Mouse (Mus musculus): ENCODE data around the gene Trip10. TPM values are rescaled to one million over a fixed set of nuclear protein-coding genes. Genes with fewer than 3 reads are reported as not detected.

The Trip10 gene
- total and polyA plus RNA-seq, 3 experiments: 10.9 to 20.8 TPM; not detected in 1

DNA sequence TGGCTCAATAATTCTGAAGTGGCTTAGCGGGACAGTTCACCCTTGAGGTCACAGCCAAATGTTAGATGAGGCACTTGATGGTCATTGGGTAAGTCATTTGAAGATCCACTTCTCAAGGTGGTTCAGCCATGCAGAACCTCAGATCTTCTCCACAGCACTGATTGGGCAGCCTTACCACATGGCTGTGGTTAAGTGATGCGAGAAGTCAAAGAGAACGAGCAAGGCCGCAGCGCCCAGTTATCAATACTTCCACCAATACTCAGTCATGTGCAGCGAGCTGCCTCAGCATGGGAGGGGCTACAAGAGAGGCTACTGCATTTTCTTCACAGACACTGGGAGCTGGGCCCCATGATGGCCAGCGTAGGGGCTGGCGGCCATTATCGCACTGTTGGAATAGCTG, 43.7 kb downstream of the Trip10 start:
- no peak overlapping the region for H3K9ac ChIP-seq (ENCODE audit: control insufficient read depth, low read depth, low read length, poor library complexity, severe bottlenecking)
- H3K36me3 ChIP-seq (ENCODE audit: control insufficient read depth in 1 of 2, insufficient read depth in 2 of 2, low read length in 2 of 2): peaks cover 13 to 18% of the 10 kb centered on the region in 2 experiments
- no peaks in the 10 kb centered on the region for H3K9me3 ChIP-seq (replicated peaks; ENCODE audit: insufficient read depth, low read length)
- no peak overlapping the region for H3K27ac ChIP-seq (ENCODE audit: control insufficient read depth, low read depth, low read length)
- H3K4me1 ChIP-seq (ENCODE audit: control insufficient read depth in 1 of 2, insufficient read depth in 2 of 2, low read length in 2 of 2): peaks cover 0 to 29% of the 10 kb centered on the region in 2 experiments; a peak in 3 of 4 replicates
- no peak for DNase-seq (ENCODE audit: low read depth, low spot score)
- H3K27me3 ChIP-seq (ENCODE audit: control insufficient read depth in 1 of 2, insufficient read depth in 2 of 2, low read length in 2 of 2): no peaks in the 10 kb centered on the region
- no peak for TF ChIP-seq RCOR1 (IDR thresholded peaks at IDR 0.05; ENCODE audit: low read depth, low read length)
- no peak for TF ChIP-seq JUND (IDR thresholded peaks at IDR 0.05; ENCODE audit: low read depth, low read length)
- TF ChIP-seq MAX (IDR thresholded peaks at IDR 0.05; ENCODE audit: low read length): no peak
- TF ChIP-seq ZKSCAN1 (IDR thresholded peaks at IDR 0.05; ENCODE audit: low read depth, low read length): no peak
- TF ChIP-seq POLR2AphosphoS5 (IDR thresholded peaks at IDR 0.05; ENCODE audit: borderline replicate concordance, low read depth, low read length): no peak
- no peak for TF ChIP-seq KAT2A (conservative IDR thresholded peaks at IDR 0.05; ENCODE audit: low read depth, low read length)
- TF ChIP-seq GABPA (IDR thresholded peaks at IDR 0.05; ENCODE audit: low read depth, low read length): no peak
- no peak for TF ChIP-seq GATA1 (IDR thresholded peaks at IDR 0.05; ENCODE audit: low read depth, low read length)
- TF ChIP-seq SMC3 (IDR thresholded peaks at IDR 0.05; ENCODE audit: low read depth, low read length): no peak
- TF ChIP-seq RAD21 (IDR thresholded peaks at IDR 0.05; ENCODE audit: low read depth, low read length): no peak
- TF ChIP-seq SIN3A (IDR thresholded peaks at IDR 0.05; ENCODE audit: low read length): no peak
- no peak for TF ChIP-seq MYC (IDR thresholded peaks at IDR 0.05; ENCODE audit: low read depth, low read length)
- H3K4me3 ChIP-seq (ENCODE audit: control insufficient read depth in 1 of 2, insufficient read depth in 1 of 2, low read depth in 2 of 2, low read length in 2 of 2): no peak overlapping the region
- peaks cover 36% of the 10 kb centered on the region for H3K79me2 ChIP-seq (ENCODE audit: control insufficient read depth, insufficient read depth, low read length, poor library complexity)

DNA sequence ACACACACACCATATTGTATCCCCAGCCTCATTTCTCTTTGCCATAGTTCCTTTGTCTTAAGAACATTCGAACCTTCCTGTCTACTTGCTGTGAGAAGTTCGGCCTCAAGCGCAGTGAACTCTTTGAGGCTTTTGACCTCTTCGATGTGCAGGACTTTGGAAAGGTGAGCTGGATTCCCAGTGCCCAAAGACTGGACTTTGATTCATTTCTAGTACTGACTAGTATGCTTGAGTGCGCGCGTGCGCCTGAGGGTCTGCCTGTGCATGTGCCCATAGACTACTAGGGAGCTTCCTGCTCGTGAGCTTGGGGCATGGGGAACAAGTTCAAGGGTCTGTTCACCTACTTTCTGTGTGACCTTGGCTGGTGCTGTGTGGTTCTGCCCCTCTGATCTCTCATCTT, 46.7 kb downstream of the Trip10 start:
- no peaks in the 10 kb centered on the region for H3K9me3 ChIP-seq (replicated peaks; ENCODE audit: insufficient read depth, low read length)
- H3K4me1 ChIP-seq (ENCODE audit: control insufficient read depth in 1 of 2, insufficient read depth in 2 of 2, low read length in 2 of 2): peaks cover 0 to 12% of the 10 kb centered on the region in 2 experiments; a peak in 2 of 4 replicates
- TF ChIP-seq USF1 (IDR thresholded peaks at IDR 0.05; ENCODE audit: low read depth, low read length) (no peak), NELFE (IDR thresholded peaks at IDR 0.05; ENCODE audit: low read depth, low read length) (no peak), ZMIZ1 (IDR thresholded peaks at IDR 0.05; ENCODE audit: low read depth, low read length) (no peak), MEF2A (IDR thresholded peaks at IDR 0.05; ENCODE audit: extremely low read depth, insufficient replicate concordance, low read depth, low read length, poor library complexity, severe bottlenecking) (no peak), CHD1 (IDR thresholded peaks at IDR 0.05; ENCODE audit: low read depth, low read length) (no peak), CTCF (IDR thresholded peaks at IDR 0.05 in 2 of 3, conservative IDR thresholded peaks at IDR 0.05 in 1 of 3; ENCODE audit: control insufficient read depth in 1 of 3, insufficient read depth in 1 of 3, low read depth in 2 of 3, low read length in 3 of 3, poor library complexity in 1 of 3, severe bottlenecking in 1 of 3) (no peak), POLR2AphosphoS2 (IDR thresholded peaks at IDR 0.05; ENCODE audit: low read length) (no peak), GATA1 (IDR thresholded peaks at IDR 0.05; ENCODE audit: low read depth, low read length) (no peak)
- H3K9ac ChIP-seq (ENCODE audit: control insufficient read depth, low read depth, low read length, poor library complexity, severe bottlenecking): no peak overlapping the region
- no peak overlapping the region for H3K4me3 ChIP-seq (ENCODE audit: control insufficient read depth in 1 of 2, insufficient read depth in 1 of 2, low read depth in 2 of 2, low read length in 2 of 2)
- no peak for DNase-seq (ENCODE audit: low read depth, low spot score)
- no peaks in the 10 kb centered on the region for H3K27me3 ChIP-seq (ENCODE audit: control insufficient read depth in 1 of 2, insufficient read depth in 2 of 2, low read length in 2 of 2)
- peaks cover 24% of the 10 kb centered on the region for H3K79me2 ChIP-seq (ENCODE audit: control insufficient read depth, insufficient read depth, low read length, poor library complexity)
- no peak overlapping the region for H3K27ac ChIP-seq (ENCODE audit: control insufficient read depth, low read depth, low read length)
- H3K36me3 ChIP-seq (ENCODE audit: control insufficient read depth in 1 of 2, insufficient read depth in 2 of 2, low read length in 2 of 2): peaks cover 8 to 20% of the 10 kb centered on the region in 2 experiments

All from MEL (cell line).